Mouse (Mus musculus) cortical plate, adult 2 months (tissue): Measurements from ENCODE around the gene Cog5.

Source experiments
- CTCF ChIP-seq: fragments of 200-500 bp; IDR thresholded peaks from 2 replicates; pipeline ENCODE4 v1.5.1; 2011; ENCODE audit warnings: mild to moderate bottlenecking, control low read depth, low read length; ENCODE audit not compliant: insufficient read depth; ENCODE audit errors: extremely low read depth
- POLR2A ChIP-seq: fragments of 200-500 bp; IDR thresholded peaks from 2 replicates; pipeline ENCODE4 v1.6.1; 2011; ENCODE audit warnings: mild to moderate bottlenecking, low read length, control low read depth; ENCODE audit not compliant: insufficient read depth; ENCODE audit errors: extremely low read depth

DNA sequence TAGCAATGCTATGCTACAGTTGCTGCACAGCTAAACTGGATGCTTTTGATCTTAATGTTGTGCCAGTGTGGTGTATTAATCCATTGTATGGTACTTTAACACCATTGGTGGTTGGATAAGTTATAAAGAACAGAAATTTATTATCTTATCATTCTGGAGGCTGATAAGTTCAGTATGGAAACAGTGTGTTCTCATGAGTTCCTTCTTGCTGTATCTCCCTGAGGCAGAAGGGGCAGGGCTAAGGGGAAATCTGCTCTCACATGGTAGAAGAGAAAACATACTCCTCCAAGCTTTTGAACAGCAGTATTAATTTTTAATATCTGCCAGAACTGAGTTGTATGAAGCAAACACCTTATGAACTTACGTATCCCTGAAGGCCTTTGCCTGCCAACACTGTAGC, 38.6 kb downstream of the Cog5 start:
- TF ChIP-seq CTCF (no peak), POLR2A (no peak)
